Mouse (Mus musculus) forebrain, embryonic 14.5 days (tissue): ENCODE measurements around the gene Sft2d2. TPM values are rescaled to one million over a fixed set of nuclear protein-coding genes. Genes with fewer than 3 reads are reported as not detected.
A peak's percentile ranks its signal among the peaks of the same experiment; 100 is the strongest.

Experiments used
- ATAC-seq: fragments of 200-750 bp; cut with Nextera tagmentation; 2 replicates; pipeline ENCODE4 v1.8.0; 2017; ENCODE audit warnings: mild to moderate bottlenecking, moderate library complexity
- DNase-seq: peaks from one replicate; pipeline ENCODE4 v3.0.0-alpha.2; 2015; ENCODE audit warnings: low spot score
- H3K27ac ChIP-seq: fragments of 300-500 bp; sonication (generic); 2 replicates; pipeline ENCODE4 v1.5.1; 2014; ENCODE audit warnings: low read depth, mild to moderate bottlenecking, control low read depth, low read length, moderate library complexity
- H3K27me3 ChIP-seq: fragments of 300-500 bp; sonication (generic); replicated peaks from 2 replicates; pipeline ENCODE4 v1.6.1; 2014; ENCODE audit warnings: low read length, control low read depth, mixed read lengths; ENCODE audit not compliant: control insufficient read depth, insufficient read depth
- H3K36me3 ChIP-seq: fragments of 300-500 bp; sonication (generic); 2 replicates; pipeline ENCODE4 v1.6.1; 2014; ENCODE audit warnings: low read length, control low read depth; ENCODE audit not compliant: control insufficient read depth, insufficient read depth
- H3K4me1 ChIP-seq: fragments of 300-500 bp; sonication (generic); 2 replicates; pipeline ENCODE4 v1.6.1; 2014; ENCODE audit warnings: antibody characterized with exemption, low read length, control low read depth; ENCODE audit not compliant: control insufficient read depth, insufficient read depth
- H3K4me2 ChIP-seq: fragments of 300-500 bp; sonication (generic); 2 replicates; pipeline ENCODE4 v1.6.1; 2014; ENCODE audit warnings: mild to moderate bottlenecking, control low read depth, low read length
- H3K4me3 ChIP-seq: fragments of 300-500 bp; sonication (generic); 2 replicates; pipeline ENCODE4 v1.5.1; 2014; ENCODE audit warnings: low read depth, low read length, control low read depth
- H3K9ac ChIP-seq: fragments of 300-500 bp; sonication (generic); 2 replicates; pipeline ENCODE4 v1.6.1; 2014; ENCODE audit warnings: mild to moderate bottlenecking, low read length, control low read depth, moderate library complexity
- H3K9me3 ChIP-seq: fragments of 300-500 bp; sonication (generic); replicated peaks from 2 replicates; pipeline ENCODE4 v1.6.1; 2016; ENCODE audit warnings: low read length, control low read depth, mixed read lengths; ENCODE audit not compliant: control insufficient read depth
- WGBS: fragments of 180-500 bp; shearing (Covaris S2); extraction: QIAGEN DNeasy Blood & Tissue Kit; methylation state at CpG from one replicate; pipeline ENCODE4 v1.1.7; 2014; 5-methylcytosine and 5-hydroxymethylcytosine counted together
- polyA plus RNA-seq: library from polyadenylated mRNA; unstranded; fragments of >200 nt; fragmentation: Nextera tagmentation; extraction: Ambion mirVana; gene quantifications from 2 replicates; pipeline ENCODE4 v1.2.1, GENCODE M21; 2014

The Sft2d2 gene
- polyA plus RNA-seq, 1 experiment from 2014 or later, result 7.6 TPM

- no peaks in the 10 kb centered on the region for H3K9me3 ChIP-seq
- DNase-seq, result no peak
- H3K4me1 ChIP-seq, result no peaks in the 10 kb centered on the region
- H3K36me3 ChIP-seq, result no peaks in the 10 kb centered on the region
- H3K27me3 ChIP-seq, result no peaks in the 10 kb centered on the region
- WGBS, result 85% methylated on average over 3 of the region's 3 CpGs
- H3K9ac ChIP-seq, result no peak overlapping the region
- H3K4me2 ChIP-seq, result no peak overlapping the region
- no peak for ATAC-seq
- H3K27ac ChIP-seq, result no peak overlapping the region
- no peak overlapping the region for H3K4me3 ChIP-seq
Observed at GRCm38 (mm10) chr1:165169462-165169861, 24.8 kb downstream of the Sft2d2 start.

GRCm38 (mm10) chr1:165164920-165165319, 29.3 kb downstream of the Sft2d2 start:
- H3K27me3 ChIP-seq, result no peaks in the 10 kb centered on the region
- DNase-seq, result no peak
- H3K9me3 ChIP-seq, result no peaks in the 10 kb centered on the region
- 72% methylated on average over 6 of the region's 6 CpGs for WGBS
- no peak overlapping the region for H3K9ac ChIP-seq
- H3K27ac ChIP-seq, result no peak overlapping the region
- no peak for ATAC-seq
- no peaks in the 10 kb centered on the region for H3K36me3 ChIP-seq
- H3K4me3 ChIP-seq, result no peak overlapping the region
- no peak overlapping the region for H3K4me2 ChIP-seq
- H3K4me1 ChIP-seq, result no peaks in the 10 kb centered on the region

- no peak for ATAC-seq
- no peaks in the 10 kb centered on the region for H3K4me1 ChIP-seq
- 58% methylated on average over 8 of the region's 8 CpGs for WGBS
Observed at GRCm38 (mm10) chr1:165160723-165161405, 33.4 kb downstream of the Sft2d2 start, which contains the start of gene Tbx19. Gene Tbx19, minus strand, starts transcription at chr1:165160773.

GRCm38 (mm10) chr1:165158841-165159240, 35.4 kb downstream of the Sft2d2 start:
- Histone ChIP-seq H3K4me2 (no peak overlapping the region), H3K4me1 (no peaks in the 10 kb centered on the region), H3K27me3 (no peaks in the 10 kb centered on the region), H3K9ac (no peak overlapping the region), H3K36me3 (no peaks in the 10 kb centered on the region), H3K9me3 (no peaks in the 10 kb centered on the region), H3K4me3 (no peak overlapping the region), H3K27ac (no peak overlapping the region)
- 83% methylated on average over 10 of the region's 10 CpGs for WGBS
- no peak for ATAC-seq
- no peak for DNase-seq

More at GRCm38 (mm10) chr1:165160723-165161405, 33.4 kb downstream of the Sft2d2 start, which contains the start of gene Tbx19:
- Histone ChIP-seq H3K27me3 (no peaks in the 10 kb centered on the region), H3K9ac (no peak within 1 kb of the TSS), H3K4me3 (no peak within 1 kb of the TSS), H3K36me3 (no peaks in the 10 kb centered on the region), H3K9me3 (no peaks in the 10 kb centered on the region), H3K4me2 (no peak within 1 kb of the TSS), H3K27ac (no peak within 1 kb of the TSS)
- peak; percentile 27 for DNase-seq

GRCm38 (mm10) chr1:165154162-165154561, 40.1 kb downstream of the Sft2d2 start:
- no peaks in the 10 kb centered on the region for H3K9me3 ChIP-seq
- ATAC-seq (no peak), DNase-seq (no peak)
- H3K4me2 ChIP-seq, result no peak overlapping the region
- no peaks in the 10 kb centered on the region for H3K36me3 ChIP-seq
- H3K4me1 ChIP-seq, result no peaks in the 10 kb centered on the region
- no peaks in the 10 kb centered on the region for H3K27me3 ChIP-seq
- WGBS, result 91% methylated on average over 4 of the region's 4 CpGs
- no peak overlapping the region for H3K27ac ChIP-seq
- no peak overlapping the region for H3K9ac ChIP-seq
- no peak overlapping the region for H3K4me3 ChIP-seq

- H3K9ac ChIP-seq, result no peak overlapping the region
- ATAC-seq (no peak), DNase-seq (no peak)
- no peak overlapping the region for H3K4me2 ChIP-seq
- no peaks in the 10 kb centered on the region for H3K36me3 ChIP-seq
- no peaks in the 10 kb centered on the region for H3K9me3 ChIP-seq
- no peak overlapping the region for H3K4me3 ChIP-seq
- WGBS, result 82% methylated on average over 8 of the region's 8 CpGs
- no peaks in the 10 kb centered on the region for H3K4me1 ChIP-seq
- no peak overlapping the region for H3K27ac ChIP-seq
- H3K27me3 ChIP-seq, result no peaks in the 10 kb centered on the region
Observed at GRCm38 (mm10) chr1:165151216-165151615, 43.0 kb downstream of the Sft2d2 start.

GRCm38 (mm10) chr1:165142343-165142916, 51.8 kb downstream of the Sft2d2 start:
- no peak overlapping the region for H3K4me3 ChIP-seq
- no peaks in the 10 kb centered on the region for H3K4me1 ChIP-seq
- H3K27ac ChIP-seq, result no peak overlapping the region
- no peak for ATAC-seq
- H3K36me3 ChIP-seq, result no peaks in the 10 kb centered on the region
- no peak overlapping the region for H3K4me2 ChIP-seq
- H3K9me3 ChIP-seq, result no peaks in the 10 kb centered on the region
- H3K9ac ChIP-seq, result no peak overlapping the region
- H3K27me3 ChIP-seq, result no peaks in the 10 kb centered on the region
- WGBS, result 86% methylated on average over 12 of the region's 12 CpGs
- no peak for DNase-seq

GRCm38 (mm10) chr1:165140227-165140626, 54.0 kb downstream of the Sft2d2 start:
- Histone ChIP-seq H3K9ac (no peak overlapping the region), H3K27ac (no peak overlapping the region)
- no peak for ATAC-seq

GRCm38 (mm10) chr1:165133858-165134257, 60.4 kb downstream of the Sft2d2 start:
- Histone ChIP-seq H3K27me3 (no peaks in the 10 kb centered on the region), H3K36me3 (no peaks in the 10 kb centered on the region), H3K4me2 (no peak overlapping the region), H3K4me3 (no peak overlapping the region), H3K9ac (no peak overlapping the region; the same call in 1 of the 2 replicates), H3K4me1 (no peaks in the 10 kb centered on the region), H3K9me3 (no peaks in the 10 kb centered on the region), H3K27ac (no peak overlapping the region)
- 86% methylated on average over 2 of the region's 2 CpGs for WGBS
- DNase-seq (no peak), ATAC-seq (no peak)

More at GRCm38 (mm10) chr1:165140227-165140626, 54.0 kb downstream of the Sft2d2 start:
- Histone ChIP-seq H3K4me2 (no peak overlapping the region), H3K9me3 (no peaks in the 10 kb centered on the region), H3K4me3 (no peak overlapping the region), H3K4me1 (no peaks in the 10 kb centered on the region), H3K36me3 (no peaks in the 10 kb centered on the region), H3K27me3 (no peaks in the 10 kb centered on the region)
- DNase-seq, result no peak
- WGBS, result 85% methylated on average over 3 of the region's 3 CpGs
